Mouse (Mus musculus): ENCODE data around the gene Isca2.

Gene Isca2

GRCm38 (mm10) chr12:84771981-84772520, 1.0 kb upstream of the Isca2 start:
- no peak for DNase-seq (ENCODE audit: low spot score in 2 of 2)

- DNase-seq (ENCODE audit: low spot score in 2 of 2), result no peak
These were observed 425 bp downstream of the Isca2 start for GRCm38 (mm10) chr12:84773476-84773875.

GRCm38 (mm10) chr12:84774376-84774775, 1.3 kb downstream of the Isca2 start:
- no peak for DNase-seq (ENCODE audit: low spot score in 2 of 2)

- DNase-seq (ENCODE audit: low spot score in 2 of 2), result no peak
These were observed 3.2 kb downstream of the Isca2 start for GRCm38 (mm10) chr12:84776229-84776628.

GRCm38 (mm10) chr12:84784604-84785381, 11.7 kb downstream of the Isca2 start:
- peak; percentile 76 to 80 for DNase-seq (ENCODE audit: low spot score in 2 of 2)

- DNase-seq (ENCODE audit: low spot score in 2 of 2), result no peak
These were observed 13.0 kb downstream of the Isca2 start for GRCm38 (mm10) chr12:84786091-84786490.

GRCm38 (mm10) chr12:84790853-84791252, 17.8 kb downstream of the Isca2 start:
- DNase-seq (ENCODE audit: low spot score in 2 of 2), result no peak

GRCm38 (mm10) chr12:84792629-84793028, 19.6 kb downstream of the Isca2 start:
- no peak for DNase-seq (ENCODE audit: low spot score in 2 of 2)

GRCm38 (mm10) chr12:84794647-84795046, 21.6 kb downstream of the Isca2 start:
- DNase-seq (ENCODE audit: low spot score in 2 of 2), result no peak

GRCm38 (mm10) chr12:84799086-84799485, 26.0 kb downstream of the Isca2 start:
- DNase-seq (ENCODE audit: low spot score in 2 of 2), result no peak

GRCm38 (mm10) chr12:84800419-84800818, 27.4 kb downstream of the Isca2 start:
- DNase-seq (ENCODE audit: low spot score in 2 of 2), result no peak

- no peak for DNase-seq (ENCODE audit: low spot score in 2 of 2)
These were observed 28.6 kb downstream of the Isca2 start for GRCm38 (mm10) chr12:84801532-84802110.

- no peak for DNase-seq (ENCODE audit: low spot score in 2 of 2)
These were observed 29.6 kb downstream of the Isca2 start for GRCm38 (mm10) chr12:84802625-84803024.

- no peak for DNase-seq (ENCODE audit: low spot score in 2 of 2)
These were observed 32.3 kb downstream of the Isca2 start for GRCm38 (mm10) chr12:84805228-84805842.

- DNase-seq (ENCODE audit: low spot score in 2 of 2), result no peak
These were observed 33.0 kb downstream of the Isca2 start for GRCm38 (mm10) chr12:84806010-84806409.

- DNase-seq (ENCODE audit: low spot score in 2 of 2), result no peak
These were observed 33.7 kb downstream of the Isca2 start for GRCm38 (mm10) chr12:84806726-84807125.

GRCm38 (mm10) chr12:84807351-84807750, 34.3 kb downstream of the Isca2 start:
- DNase-seq (ENCODE audit: low spot score in 2 of 2), result no peak

GRCm38 (mm10) chr12:84809033-84809432, 36.0 kb downstream of the Isca2 start:
- DNase-seq (ENCODE audit: low spot score in 2 of 2), result no peak

- DNase-seq (ENCODE audit: low spot score in 2 of 2), result no peak
These were observed 37.8 kb downstream of the Isca2 start for GRCm38 (mm10) chr12:84810810-84811209.

- no peak for DNase-seq (ENCODE audit: low spot score in 2 of 2)
These were observed 38.5 kb downstream of the Isca2 start for GRCm38 (mm10) chr12:84811510-84811909.

GRCm38 (mm10) chr12:84812004-84812403, 39.0 kb downstream of the Isca2 start:
- no peak for DNase-seq (ENCODE audit: low spot score in 2 of 2)

- DNase-seq (ENCODE audit: low spot score in 2 of 2), result no peak
These were observed 40.7 kb downstream of the Isca2 start for GRCm38 (mm10) chr12:84813773-84814172.
